Mouse (Mus musculus) left cerebral cortex, postnatal 10 days (tissue): ENCODE results near the gene Zmpste24. TPM values are rescaled to one million over a fixed set of nuclear protein-coding genes. Genes with fewer than 3 reads are reported as not detected.

Source experiments
- DNase-seq, 2 experiments: peaks; one replicate each; pipeline ENCODE4 v3.0.0; 2021 to 2022; ENCODE audit warnings: low spot score in 2 of 2, mixed read lengths in 1 of 2; ENCODE audit errors: extremely low spot score in 1 of 2
- intact Hi-C: fragments of 180-260 bp; cut with DNase I; formaldehyde crosslinking; loops from one replicate; pipeline ENCODE4 v1.15.1; 2025
- total RNA-seq, 2 experiments: library from RNA; stranded (reverse); gene quantifications; 2 replicates each; pipeline ENCODE4 v1.2.3; 2021

Zmpste24 gene
- total RNA-seq, 2 experiments from 2014 or later: 21.8 to 21.9 TPM

- intact Hi-C loops: no loop called here
- peak in 1 of 2 experiments; percentile 59 for DNase-seq
These were observed 58.5 kb downstream of the Zmpste24 start, which contains the start of gene Col9a2 for GRCm38 (mm10) chr4:121039331-121040115. Col9a2 (plus strand) TSS chr4:121039385.

DNA sequence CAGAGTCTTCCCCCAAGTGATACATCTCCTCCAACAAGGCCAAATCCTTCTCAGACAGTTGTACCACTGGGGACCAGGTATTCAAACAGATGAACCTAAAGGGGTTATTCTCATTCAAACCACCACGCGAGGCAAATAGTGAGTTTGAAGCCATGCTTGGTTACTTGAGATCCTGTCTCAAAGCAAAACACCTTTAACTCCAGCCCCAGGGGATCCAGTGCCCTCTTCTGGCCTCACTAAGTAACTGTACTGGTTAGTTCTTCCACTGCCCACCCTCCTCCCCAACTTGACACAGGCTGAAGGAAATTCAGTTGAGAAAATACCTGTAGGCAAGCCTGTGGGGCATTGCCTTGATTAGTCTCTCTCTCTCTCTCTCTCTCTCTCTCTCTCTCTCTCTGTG lies 65.0 kb downstream of the Zmpste24 start:
- intact Hi-C loops: no loop called here
- DNase-seq: no peak

GRCm38 (mm10) chr4:121031440-121031839 lies 66.6 kb downstream of the Zmpste24 start:
- intact Hi-C loops: no loop called here
- no peak for DNase-seq

DNA sequence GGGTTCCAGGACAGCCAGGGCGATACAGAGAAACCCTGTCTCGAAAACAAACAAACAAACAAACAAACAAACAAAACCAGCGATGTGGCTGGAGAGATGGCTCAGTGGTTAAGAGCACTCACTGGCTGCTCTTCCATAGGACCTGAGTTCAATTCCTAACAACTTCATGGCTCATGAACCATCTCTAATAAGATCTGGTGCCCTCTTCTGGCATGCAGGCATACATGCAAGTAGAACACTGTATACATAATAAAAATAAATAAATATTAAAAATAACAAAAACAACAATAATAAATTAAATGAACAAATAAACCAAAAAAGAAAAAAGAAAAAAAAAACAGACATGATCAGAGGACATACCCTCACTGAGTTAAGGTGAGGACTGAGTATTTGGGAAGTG lies 68.4 kb downstream of the Zmpste24 start:
- DNase-seq: no peak
- intact Hi-C loops: loop anchor here (5.0 kb wide), 2 partner anchors 42 to 203 kb away; no protein-coding TSS in a partner anchor

GRCm38 (mm10) chr4:121028659-121029392 lies 69.2 kb downstream of the Zmpste24 start:
- DNase-seq: peak in 1 of 2 experiments; percentile 61
- intact Hi-C loops: loop anchor here (5.0 kb wide), 2 partner anchors 42 to 203 kb away; no protein-coding TSS in a partner anchor

DNA sequence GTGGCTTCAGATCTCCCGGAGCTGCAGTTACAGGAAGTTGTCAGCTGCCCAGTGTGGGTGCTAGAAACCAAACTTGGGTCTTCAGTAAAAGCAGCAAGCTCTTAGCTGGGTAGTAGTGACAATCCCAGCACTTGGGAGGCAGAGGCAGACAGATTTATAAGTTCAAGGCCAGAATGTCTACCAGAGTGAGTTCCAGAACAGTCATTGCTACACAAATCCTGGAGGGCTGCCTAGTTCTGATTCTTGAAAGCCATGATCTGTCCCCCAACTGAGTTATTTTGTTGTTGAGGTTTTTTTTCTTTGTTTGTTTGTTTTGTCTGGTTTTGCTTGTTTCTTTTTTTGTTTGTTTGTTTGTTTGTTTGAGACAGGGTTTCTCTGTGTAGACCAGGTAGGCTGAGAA lies 69.9 kb downstream of the Zmpste24 start:
- intact Hi-C loops: loop anchor here (5.0 kb wide), 2 partner anchors 41 to 204 kb away; no protein-coding TSS in a partner anchor
- DNase-seq: no peak

GRCm38 (mm10) chr4:121025681-121026080 lies 72.4 kb downstream of the Zmpste24 start:
- intact Hi-C loops: loop anchor here (5.0 kb wide), 2 partner anchors 38 to 207 kb away; no protein-coding TSS in a partner anchor
- DNase-seq: no peak

- DNase-seq: peak in 1 of 2 experiments; percentile 48
- intact Hi-C loops: no loop called here
These were observed 74.1 kb downstream of the Zmpste24 start for GRCm38 (mm10) chr4:121023941-121024340.

DNA sequence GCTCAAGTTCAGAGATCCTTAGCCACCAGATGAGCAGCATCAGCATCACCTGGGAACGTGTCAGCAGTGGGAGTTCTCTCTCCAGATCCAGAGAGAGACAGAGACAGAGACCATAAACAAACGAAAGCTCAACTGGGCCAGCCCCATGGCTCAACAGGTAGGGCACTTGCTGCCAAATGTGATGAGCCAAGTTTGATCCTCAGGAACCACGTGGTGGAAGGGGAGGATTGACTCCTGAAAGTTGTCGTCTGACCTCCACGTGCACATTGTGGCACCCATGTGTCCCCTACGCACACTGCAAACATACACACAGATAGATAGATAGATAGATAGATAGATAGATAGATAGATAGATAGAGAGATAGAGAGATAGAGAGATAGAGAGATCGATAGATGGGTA lies 74.6 kb downstream of the Zmpste24 start:
- intact Hi-C loops: no loop called here
- no peak for DNase-seq

DNA sequence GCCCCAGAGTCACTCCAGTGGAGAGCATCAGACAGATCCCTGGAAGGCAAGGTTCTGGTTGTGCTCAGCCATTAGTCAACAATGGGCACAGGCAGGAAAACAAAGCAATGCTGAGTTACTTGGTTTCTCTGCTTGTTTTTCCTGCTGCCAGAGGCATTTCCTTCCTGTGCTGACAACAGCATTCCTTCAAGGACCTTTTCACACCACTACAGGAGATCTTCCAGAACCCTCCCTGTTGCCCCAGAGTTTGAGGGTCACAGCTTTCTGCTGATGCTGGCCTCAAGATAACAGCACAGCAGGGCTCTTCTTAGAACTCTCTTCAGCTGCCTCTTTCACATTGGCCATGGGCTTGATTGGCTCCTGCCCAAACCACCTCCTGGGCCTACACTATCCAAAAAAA lies 76.1 kb downstream of the Zmpste24 start:
- intact Hi-C loops: no loop called here
- no peak for DNase-seq

DNA sequence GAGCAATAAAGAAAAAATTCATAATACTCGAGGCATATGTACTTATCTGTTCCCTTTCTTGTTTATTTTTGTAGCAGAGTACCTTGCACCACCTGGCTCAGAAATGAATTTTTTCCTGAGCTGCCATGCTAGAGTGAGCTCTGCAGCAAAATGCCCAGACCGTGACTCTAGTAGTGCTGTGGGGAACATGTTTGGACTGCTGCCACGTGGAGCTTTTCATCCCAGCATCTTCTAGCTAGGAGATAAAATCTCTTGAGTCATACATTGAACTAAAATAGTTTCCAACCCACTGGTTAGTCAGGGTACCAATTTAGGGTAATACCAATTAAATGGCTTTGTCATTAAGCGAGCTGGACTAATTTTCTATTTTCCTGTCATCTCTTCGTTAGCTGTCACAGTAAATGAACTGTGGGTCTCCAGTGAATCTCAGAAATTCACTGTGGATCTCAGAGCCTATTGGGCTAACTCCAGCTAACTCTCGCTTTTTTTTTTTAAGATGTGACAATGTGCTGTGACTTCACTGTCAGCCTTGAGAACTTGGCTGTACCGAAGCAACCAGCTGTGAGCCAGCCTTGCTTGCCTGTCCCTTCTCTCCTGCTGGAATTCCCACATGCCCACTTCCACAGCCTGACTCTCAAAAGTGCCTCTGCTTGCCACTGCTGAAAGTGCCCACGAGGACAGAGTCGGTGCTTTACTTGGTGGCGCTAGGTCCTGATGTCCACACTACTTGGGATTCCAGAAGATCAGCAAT lies 77.8 kb downstream of the Zmpste24 start:
- DNase-seq: peak in 1 of 2 experiments; percentile 38
- intact Hi-C loops: no loop called here

GRCm38 (mm10) chr4:121018250-121018649 lies 79.8 kb downstream of the Zmpste24 start:
- intact Hi-C loops: no loop called here
- no peak for DNase-seq

DNA sequence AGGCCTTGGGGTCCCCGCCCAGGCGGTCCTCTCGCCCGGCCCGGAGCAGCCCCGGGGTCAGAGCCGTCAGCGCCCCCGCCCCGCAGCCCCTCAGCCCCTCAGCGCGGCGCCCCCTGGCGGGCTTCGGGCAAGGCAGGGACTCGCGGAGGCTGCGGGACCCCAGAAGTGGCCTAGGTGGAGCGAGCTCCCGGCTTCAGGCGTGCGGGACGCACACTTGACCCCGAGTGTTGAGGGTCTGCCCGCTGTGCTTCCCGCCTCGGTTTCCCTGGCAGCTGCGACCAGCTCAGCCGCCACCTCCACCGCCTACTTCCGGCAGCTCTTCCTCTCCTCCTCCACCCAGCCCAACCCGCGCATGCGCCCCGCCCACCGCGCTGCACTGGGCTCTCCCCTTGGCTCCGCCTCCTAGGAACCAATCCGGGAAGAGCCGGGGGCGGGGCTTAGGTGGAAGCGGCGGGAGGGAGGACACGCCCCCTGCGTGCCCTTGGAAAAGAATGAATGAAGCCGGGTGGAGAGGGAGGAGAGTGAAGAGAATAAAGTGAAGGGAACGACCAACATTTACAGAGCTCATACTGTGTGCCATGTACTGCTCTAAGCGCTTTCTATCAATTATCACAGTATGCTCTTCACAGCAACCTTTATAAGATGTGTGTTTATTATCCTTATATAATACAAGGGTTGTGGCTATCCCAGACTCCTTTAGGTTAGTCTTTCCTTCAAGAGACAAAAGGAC lies 80.9 kb downstream of the Zmpste24 start, which contains the start of gene Smap2:
TSS of gene Smap2 (minus strand) at position 320 of the 730 bp plus-strand sequence.
- peak; percentile 94 to 100 for DNase-seq
- intact Hi-C loops: no loop called here

- DNase-seq: peak in 1 of 2 experiments; percentile 62
- intact Hi-C loops: no loop called here
These were observed 81.8 kb downstream of the Zmpste24 start for GRCm38 (mm10) chr4:121016021-121016898.

GRCm38 (mm10) chr4:121015268-121015659 lies 82.8 kb downstream of the Zmpste24 start:
- DNase-seq: no peak

DNA sequence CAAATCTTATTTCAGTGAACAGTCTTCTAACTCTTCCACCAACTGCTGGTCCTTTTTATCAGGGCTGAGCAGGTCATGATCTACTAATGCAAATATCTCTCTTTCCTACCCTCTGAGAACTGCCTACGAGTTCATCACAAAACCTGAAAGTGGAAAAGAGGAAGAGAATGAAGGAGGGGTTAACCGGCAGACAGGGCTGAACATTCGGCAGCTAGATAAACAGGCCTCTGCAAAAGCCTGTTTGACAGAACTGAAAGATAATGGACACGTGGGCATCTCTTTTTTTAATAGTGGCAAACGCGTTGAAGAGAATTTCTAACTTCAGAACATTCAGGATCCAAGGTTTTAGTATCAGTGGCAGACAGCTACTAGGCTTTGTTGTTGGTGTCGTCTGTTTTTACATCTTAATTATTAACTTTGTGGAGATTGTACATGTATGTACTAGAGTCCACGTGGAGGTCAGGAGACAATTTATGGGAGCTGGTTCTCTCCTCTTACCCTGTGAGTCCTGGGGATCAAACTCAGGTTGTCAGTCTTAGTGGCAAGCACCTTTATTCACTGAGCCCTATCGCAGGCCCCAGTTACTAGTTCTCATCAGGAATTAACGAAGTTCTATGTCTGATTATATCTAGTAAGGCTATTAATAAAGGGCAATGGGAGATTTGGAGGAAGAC lies 83.3 kb downstream of the Zmpste24 start:
- no peak for DNase-seq
- intact Hi-C loops: no loop called here

More at GRCm38 (mm10) chr4:121015268-121015659, 82.8 kb downstream of the Zmpste24 start:
- intact Hi-C loops: no loop called here
